Mouse (Mus musculus): ENCODE measurements at regions not wholly inside any gene's neighbourhood (a gene's known extent, or its start where the extent isn't known, plus 50 kb on each side); places are given as distances from the start of the nearest gene placed in this dataset.
"Not testable (repeated sequence)": the region's sequence is repeated elsewhere in the genome, so short reads cannot be mapped to it uniquely, and the experiment has no call there.

GRCm38 (mm10) chr8:8983133-8983661, 292.9 kb upstream of the Arglu1 start:
- DNase-seq (ENCODE audit: low spot score in 2 of 2) = no peak

DNA sequence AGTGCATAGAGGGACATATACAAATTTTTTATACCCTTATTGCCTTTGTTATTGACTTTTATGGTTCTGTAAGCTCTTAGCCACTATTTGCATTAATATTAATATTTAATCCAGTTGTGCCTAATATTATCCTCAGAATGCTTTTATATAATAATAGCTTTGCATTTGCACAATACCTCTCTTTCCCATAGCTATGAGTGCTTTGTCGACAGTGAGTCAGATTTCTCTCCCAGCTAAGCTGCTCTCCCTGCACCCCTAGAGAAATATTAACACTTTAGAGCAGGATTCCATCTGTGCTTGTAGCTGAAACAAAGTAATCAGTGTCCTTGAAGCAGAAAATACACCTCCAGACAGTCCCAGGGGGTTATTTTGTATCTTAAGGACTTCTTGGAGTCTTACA, 288.6 kb upstream of the Arglu1 start:
- no peak for DNase-seq (ENCODE audit: low spot score in 2 of 2)

- DNase-seq (ENCODE audit: low spot score in 2 of 2) = no peak
These were observed 283.4 kb upstream of the Arglu1 start for GRCm38 (mm10) chr8:8973769-8974168.

DNA sequence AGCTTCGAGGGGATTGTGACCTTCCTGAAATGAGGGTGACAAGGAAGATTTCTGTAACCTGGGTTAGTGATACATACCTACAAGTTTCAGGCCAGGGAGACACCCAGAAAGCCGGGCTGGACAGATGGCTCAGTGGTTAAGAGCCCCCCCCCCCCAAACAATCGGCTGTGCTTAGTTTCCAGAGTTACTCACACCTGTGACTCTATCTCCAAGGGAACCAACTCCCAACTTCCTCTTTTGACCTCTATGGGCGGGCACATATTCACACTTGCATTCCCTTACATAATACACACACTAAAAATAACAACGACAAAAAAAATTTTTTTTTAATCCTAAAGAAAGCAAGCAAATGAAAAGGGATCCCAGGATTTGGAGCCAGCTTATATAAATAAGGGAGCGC, 283.0 kb upstream of the Arglu1 start:
- DNase-seq (ENCODE audit: low spot score in 2 of 2) = no peak

GRCm38 (mm10) chr8:8970776-8971175, 280.5 kb upstream of the Arglu1 start:
- no peak for DNase-seq (ENCODE audit: low spot score in 2 of 2)

GRCm38 (mm10) chr8:8970346-8970745, 280.0 kb upstream of the Arglu1 start:
- peak in 1 of 2 experiments; percentile 29 for DNase-seq (ENCODE audit: low spot score in 2 of 2)

- no peak for DNase-seq (ENCODE audit: low spot score in 2 of 2)
These were observed 279.0 kb upstream of the Arglu1 start for GRCm38 (mm10) chr8:8969112-8969950.

- no peak for DNase-seq (ENCODE audit: low spot score in 2 of 2)
These were observed 276.3 kb upstream of the Arglu1 start for GRCm38 (mm10) chr8:8966658-8967048.

- no peak for DNase-seq (ENCODE audit: low spot score in 2 of 2)
These were observed 275.8 kb upstream of the Arglu1 start for GRCm38 (mm10) chr8:8965983-8966657.

- DNase-seq (ENCODE audit: low spot score in 2 of 2) = no peak
These were observed 269.9 kb upstream of the Arglu1 start for GRCm38 (mm10) chr8:8960221-8960620.

DNA sequence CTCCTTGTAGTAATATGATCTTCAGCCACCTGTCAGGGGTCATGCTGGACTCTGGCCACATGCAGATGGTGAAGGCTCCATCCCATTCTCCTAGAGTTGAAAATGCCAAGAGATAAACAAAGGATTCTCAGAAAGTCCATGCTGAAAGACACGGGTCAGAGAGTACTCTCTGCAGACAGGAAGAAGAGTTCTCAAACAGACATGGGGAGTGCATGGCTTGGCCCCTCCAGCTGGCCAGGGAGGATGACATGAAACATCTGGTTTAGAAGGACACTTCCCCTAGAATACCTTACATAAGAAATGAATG, 269.4 kb upstream of the Arglu1 start:
- no peak for DNase-seq (ENCODE audit: low spot score in 2 of 2)

DNA sequence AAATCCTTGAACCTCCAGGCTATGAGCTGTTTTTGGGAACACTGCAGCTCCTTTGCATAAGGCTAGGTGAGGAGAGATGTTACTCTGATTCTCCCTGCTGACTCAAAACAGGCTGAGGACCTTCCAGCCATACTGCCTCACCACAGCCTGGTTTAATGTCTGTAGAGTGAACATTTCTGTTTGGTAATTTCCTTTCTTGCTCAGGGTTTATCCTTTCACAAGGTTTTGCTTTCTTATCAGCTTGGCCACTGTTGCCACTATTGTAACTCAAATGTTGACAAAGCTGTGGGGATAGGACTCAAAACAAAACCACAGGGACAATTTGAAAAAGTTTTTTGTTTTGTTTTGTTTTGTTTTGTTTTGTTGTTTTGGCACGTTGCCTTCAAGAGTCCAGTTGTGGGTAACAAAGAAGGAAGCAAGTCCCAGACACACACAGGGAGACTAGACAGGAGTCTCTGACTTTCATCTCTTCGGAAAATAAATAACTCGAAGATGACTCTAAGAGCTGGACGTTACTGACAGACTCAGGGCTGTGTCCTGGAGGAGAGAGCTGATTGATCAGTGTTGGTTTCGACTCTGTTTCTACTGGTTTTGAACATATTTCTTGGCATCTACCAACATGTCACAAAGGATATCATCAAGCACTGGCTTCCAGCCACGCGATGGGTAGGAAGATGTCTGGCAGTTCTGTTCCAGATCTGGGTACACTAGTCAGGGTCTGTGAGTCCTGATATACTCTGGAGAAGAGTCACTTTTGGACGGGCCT, 268.9 kb upstream of the Arglu1 start:
- DNase-seq (ENCODE audit: low spot score in 2 of 2) = no peak

DNA sequence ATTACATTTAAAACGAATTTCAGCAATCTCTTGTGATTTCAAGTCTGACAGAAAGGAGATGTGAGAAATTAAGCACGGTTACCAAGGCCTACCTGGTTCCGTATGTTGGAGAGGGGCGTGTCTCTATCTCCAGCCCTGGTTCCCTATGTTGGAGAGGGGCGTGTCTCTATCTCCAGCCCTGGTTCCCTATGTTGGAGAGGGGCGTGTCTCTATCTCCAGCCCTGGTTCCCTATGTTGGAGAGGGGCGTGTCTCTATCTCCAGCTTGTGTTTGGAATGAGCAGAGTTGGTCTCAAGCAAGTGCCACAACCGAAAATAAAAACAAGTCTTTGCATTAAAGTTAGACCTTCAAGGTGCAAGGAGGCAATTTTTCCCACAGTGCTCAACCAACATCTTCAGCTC, 267.8 kb upstream of the Arglu1 start:
- not testable (repeated sequence) for DNase-seq (ENCODE audit: low spot score in 2 of 2)

DNA sequence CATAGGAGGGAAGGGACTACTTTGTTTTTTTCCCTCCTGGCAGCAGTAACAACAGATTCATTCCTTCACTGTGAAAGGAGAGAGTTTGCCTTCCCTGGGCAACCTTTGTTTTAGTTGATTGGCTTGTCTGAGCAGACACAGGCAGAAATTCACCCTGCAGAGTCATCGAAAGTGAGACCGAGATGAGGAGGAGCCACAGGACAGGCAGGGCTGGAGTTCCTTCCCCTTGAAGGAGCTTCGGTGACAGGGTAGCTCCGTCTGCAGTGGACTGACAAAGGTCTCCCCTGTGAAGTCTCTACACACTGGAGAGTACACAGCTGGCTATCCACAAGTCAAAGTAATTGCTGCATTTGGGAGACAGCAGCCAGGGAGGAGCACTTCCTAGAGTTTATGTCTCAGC, 261.9 kb upstream of the Arglu1 start:
- no peak for DNase-seq (ENCODE audit: low spot score in 2 of 2)

- no peak for DNase-seq (ENCODE audit: low spot score in 2 of 2)
These were observed 260.9 kb upstream of the Arglu1 start for GRCm38 (mm10) chr8:8951186-8951585.

GRCm38 (mm10) chr8:8947516-8948161, 257.3 kb upstream of the Arglu1 start:
- no peak for DNase-seq (ENCODE audit: low spot score in 2 of 2)

DNA sequence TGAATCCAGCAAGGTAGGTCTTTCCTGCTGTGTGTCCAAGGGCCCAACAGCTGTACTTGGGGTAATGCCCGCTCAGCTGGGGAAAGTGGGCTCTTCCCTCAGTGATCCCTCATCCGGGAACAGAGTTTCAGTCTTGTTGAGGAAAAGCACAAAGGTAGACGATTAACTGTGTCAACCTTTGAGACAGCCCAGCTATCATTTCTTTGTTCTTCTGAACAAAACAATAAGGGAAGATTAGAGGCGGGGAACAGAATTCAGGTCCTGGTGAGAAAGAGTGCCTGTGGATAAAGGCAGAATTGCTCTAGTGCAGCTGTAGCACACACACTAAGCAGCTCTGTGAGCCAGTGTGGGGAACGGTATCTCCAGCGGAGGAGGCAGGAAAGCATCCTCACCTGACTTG, 252.7 kb upstream of the Arglu1 start:
- no peak for DNase-seq (ENCODE audit: low spot score in 2 of 2)

- no peak for DNase-seq (ENCODE audit: low spot score in 2 of 2)
These were observed 250.6 kb upstream of the Arglu1 start for GRCm38 (mm10) chr8:8940899-8941298.

- DNase-seq (ENCODE audit: low spot score in 2 of 2) = no peak
These were observed 248.2 kb upstream of the Arglu1 start for GRCm38 (mm10) chr8:8938536-8938935.

DNA sequence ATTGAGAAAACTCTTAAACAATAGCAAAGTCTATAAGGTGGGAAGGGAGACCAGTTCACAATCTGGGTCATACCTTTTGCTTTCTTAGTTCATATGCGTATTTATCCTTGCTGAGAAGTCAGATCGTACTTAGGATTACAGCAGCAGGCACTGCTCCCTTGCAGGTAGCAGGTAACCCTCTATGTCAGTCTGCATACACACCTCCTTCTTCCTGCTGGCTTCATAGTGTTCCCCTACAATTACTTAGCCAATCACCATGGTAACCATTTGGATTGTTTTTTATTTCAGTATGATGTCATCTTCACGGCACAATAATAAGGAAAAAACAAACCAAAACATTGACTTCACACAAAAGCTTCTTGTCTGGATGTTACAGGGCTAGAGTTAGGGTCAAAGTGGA, 242.1 kb upstream of the Arglu1 start:
- DNase-seq (ENCODE audit: low spot score in 2 of 2) = no peak

GRCm38 (mm10) chr8:8931746-8932145, 241.4 kb upstream of the Arglu1 start:
- DNase-seq (ENCODE audit: low spot score in 2 of 2) = no peak

Measured in right cerebral cortex, postnatal 36 days (tissue).